In the genomic region with DNA sequence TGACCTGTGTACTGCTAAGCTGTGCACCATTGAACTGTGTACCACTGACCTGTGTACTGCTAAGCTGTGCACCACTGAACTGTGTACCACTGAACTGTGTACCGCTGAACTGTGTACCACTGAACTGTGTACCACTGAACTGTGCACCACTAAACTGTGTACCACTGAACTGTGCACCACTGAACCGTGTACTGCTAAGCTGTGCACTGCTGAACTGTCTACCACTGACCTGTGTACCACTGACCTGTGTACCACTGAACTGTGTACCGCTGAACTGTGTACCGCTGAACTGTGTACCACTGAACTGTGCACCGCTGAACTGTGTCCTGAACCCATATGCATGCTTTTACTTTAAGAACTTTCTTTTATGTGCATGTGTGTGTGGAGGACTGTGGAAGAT, we compare ENCODE assay signal across 16 mouse cellular contexts.
"Had no signal": no experiment of that assay in that cellular context is flagged by ENCODE, and none has a peak within 500 bp of the region (broad histone marks: within the 10 kb centered on the region; RNA-seq: fewer than 3 reads in every experiment).

No protein-coding gene starts in this region.

- H3K27me3 ChIP-seq: limb, embryonic 13.5 days; midbrain, embryonic 12.5 days; stomach, embryonic 15.5 days had no signal

- ATAC-seq: lung, postnatal 0 days; midbrain, embryonic 16.5 days had no signal

- DNase-seq: kidney, adult 11 months; kidney, postnatal 10 days; kidney, postnatal 4 days; left cerebral cortex, postnatal 4 days; lung, adult 2 months; lung, postnatal 36 days; right cerebral cortex, adult 18-20 months; right cerebral cortex, postnatal 25 days; thymus, postnatal 14 days had no signal

- H3K9me3 ChIP-seq: stomach, embryonic 15.5 days had no signal

- H3K27ac ChIP-seq: layer of hippocampus, adult 2 months; limb, embryonic 13.5 days; liver, embryonic 14.5 days; midbrain, embryonic 12.5 days; stomach, embryonic 15.5 days had no signal

- H3K4me3 ChIP-seq: layer of hippocampus, adult 2 months; limb, embryonic 13.5 days; midbrain, embryonic 12.5 days; stomach, embryonic 15.5 days had no signal

- H3K4me1 ChIP-seq: midbrain, embryonic 12.5 days; stomach, embryonic 15.5 days had no signal

- H3K36me3 ChIP-seq: midbrain, embryonic 12.5 days; stomach, embryonic 15.5 days had no signal
